Mouse (Mus musculus): ENCODE measurements at regions not wholly inside any gene's neighbourhood (a gene's known extent, or its start where the extent isn't known, plus 50 kb on each side); places are given as distances from the start of the nearest gene placed in this dataset.

GRCm38 (mm10) chr3:52680824-52681388, 336.1 kb downstream of the Cog6 start:
- TF ChIP-seq CTCF (conservative IDR thresholded peaks at IDR 0.05; ENCODE audit: insufficient read depth, insufficient read length, low read depth, low read length), result no peak
- TF ChIP-seq POLR2A (IDR thresholded peaks at IDR 0.05; ENCODE audit: low read depth, low read length), result no peak

Measured in kidney, adult 2 months (tissue).